Mouse (Mus musculus) frontal cortex, postnatal 36 days (tissue): ENCODE measurements at regions not wholly inside any gene's neighbourhood (a gene's known extent, or its start where the extent isn't known, plus 50 kb on each side); places are given as distances from the start of the nearest gene placed in this dataset.

Experiments
- DNase-seq, 2 experiments: peaks; one replicate each; pipeline ENCODE4 v3.0.0; 2022; ENCODE audit warnings: low spot score in 2 of 2

- DNase-seq, result no peak
These were observed 52.7 kb upstream of the Rab3gap2 start for GRCm38 (mm10) chr1:185151130-185151799.

GRCm38 (mm10) chr1:185150431-185151129 lies 53.3 kb upstream of the Rab3gap2 start:
- DNase-seq, result peak in 1 of 2 experiments; percentile 75

GRCm38 (mm10) chr1:185144791-185145190 lies 59.1 kb upstream of the Rab3gap2 start:
- no peak for DNase-seq

- DNase-seq, result peak in 1 of 2 experiments; percentile 16
These were observed 59.9 kb upstream of the Rab3gap2 start for GRCm38 (mm10) chr1:185144006-185144405.

- no peak for DNase-seq
These were observed 63.6 kb upstream of the Rab3gap2 start for GRCm38 (mm10) chr1:185140317-185140716.

GRCm38 (mm10) chr1:185128209-185128608 lies 75.7 kb upstream of the Rab3gap2 start:
- DNase-seq, result peak in 1 of 2 experiments; percentile 9

- no peak for DNase-seq
These were observed 78.1 kb upstream of the Rab3gap2 start for GRCm38 (mm10) chr1:185125737-185126286.

GRCm38 (mm10) chr1:185121552-185121951 lies 82.4 kb upstream of the Rab3gap2 start:
- DNase-seq, result no peak

- no peak for DNase-seq
These were observed 83.5 kb upstream of the Rab3gap2 start for GRCm38 (mm10) chr1:185120416-185120815.

GRCm38 (mm10) chr1:185117711-185118110 lies 86.2 kb upstream of the Rab3gap2 start:
- no peak for DNase-seq

GRCm38 (mm10) chr1:185113687-185114086 lies 90.2 kb upstream of the Rab3gap2 start:
- no peak for DNase-seq

GRCm38 (mm10) chr1:185112017-185112399 lies 91.9 kb upstream of the Rab3gap2 start:
- DNase-seq, result no peak

- DNase-seq, result no peak
These were observed 92.4 kb upstream of the Rab3gap2 start for GRCm38 (mm10) chr1:185111347-185112016.

- no peak for DNase-seq
These were observed 98.7 kb upstream of the Rab3gap2 start for GRCm38 (mm10) chr1:185104945-185105884.

GRCm38 (mm10) chr1:185103803-185104202 lies 100.1 kb upstream of the Rab3gap2 start:
- DNase-seq, result no peak

- no peak for DNase-seq
These were observed 99.9 kb upstream of the Mark1 start for GRCm38 (mm10) chr1:185098975-185099958.

GRCm38 (mm10) chr1:185098195-185098974 lies 99.0 kb upstream of the Mark1 start:
- DNase-seq, result no peak

- DNase-seq, result no peak
These were observed 97.4 kb upstream of the Mark1 start for GRCm38 (mm10) chr1:185096741-185097140.

GRCm38 (mm10) chr1:185092757-185093156 lies 93.4 kb upstream of the Mark1 start:
- DNase-seq, result no peak
